Mouse (Mus musculus): ENCODE measurements around the gene Hsph1. TPM values are rescaled to one million over a fixed set of nuclear protein-coding genes. Genes with fewer than 3 reads are reported as not detected.

Gene Hsph1
- polyA plus RNA-seq, 1 experiment from 2014 or later = 45.2 TPM

DNA sequence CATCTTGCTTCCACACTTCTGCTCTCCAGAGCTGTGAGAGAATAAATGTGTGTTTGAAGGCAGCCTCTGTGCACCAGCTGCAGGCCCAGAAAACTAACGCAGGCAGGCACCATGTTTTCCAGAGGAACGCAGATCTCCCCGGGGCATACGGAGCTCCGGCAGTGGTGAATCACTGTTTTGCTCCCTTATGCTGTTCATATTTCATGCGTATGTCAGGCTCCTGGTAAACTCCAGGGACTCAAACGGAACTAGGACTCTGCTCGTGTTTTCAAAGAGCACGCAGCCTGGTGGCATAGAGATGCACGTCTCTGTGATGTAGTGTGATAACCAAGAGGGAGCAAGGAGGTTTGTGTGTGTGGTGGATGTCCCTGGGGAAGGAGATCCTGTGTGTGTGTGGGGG is 23.4 kb downstream of the Hsph1 start:
- H3K27me3 ChIP-seq = no peaks in the 10 kb centered on the region
- H3K4me2 ChIP-seq = no peak overlapping the region
- H3K9ac ChIP-seq = no peak overlapping the region
- H3K36me3 ChIP-seq = peaks cover 24% of the 10 kb centered on the region
- H3K27ac ChIP-seq = no peak overlapping the region
- no peaks in the 10 kb centered on the region for H3K9me3 ChIP-seq (replicated peaks)
- no peak overlapping the region for H3K4me3 ChIP-seq (replicated peaks)
- 79% methylated on average over 10 of the region's 10 CpGs for WGBS (ENCODE audit: insufficient replicate concordance)
- H3K4me1 ChIP-seq (replicated peaks) = no peaks in the 10 kb centered on the region
- DNase-seq (no peak), ATAC-seq (ENCODE audit: low read depth) (no peak)

DNA sequence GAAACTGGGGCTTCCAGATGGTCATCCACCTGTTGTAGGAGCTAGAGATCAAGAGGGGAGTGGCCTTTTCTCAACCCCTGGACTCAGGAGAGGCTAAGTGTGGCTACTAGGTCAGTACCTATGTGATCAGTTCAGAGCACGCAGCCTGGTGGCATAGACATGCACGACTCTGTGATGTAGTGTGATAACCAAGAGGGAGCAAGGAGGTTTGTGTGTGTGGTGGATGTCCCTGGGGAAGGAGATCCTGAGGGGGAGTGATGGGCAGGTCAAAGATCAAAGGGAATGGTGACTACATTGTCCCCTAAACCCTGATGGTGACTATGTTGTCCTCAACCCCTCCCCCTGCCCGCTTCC is 24.0 kb downstream of the Hsph1 start:
- DNase-seq (no peak), ATAC-seq (ENCODE audit: low read depth) (no peak)
- no peaks in the 10 kb centered on the region for H3K9me3 ChIP-seq (replicated peaks)
- H3K36me3 ChIP-seq = peaks cover 18% of the 10 kb centered on the region
- no peak overlapping the region for H3K9ac ChIP-seq
- H3K27me3 ChIP-seq = no peaks in the 10 kb centered on the region
- WGBS (ENCODE audit: insufficient replicate concordance) = 70% methylated on average over 3 of the region's 3 CpGs
- H3K27ac ChIP-seq = no peak overlapping the region
- no peaks in the 10 kb centered on the region for H3K4me1 ChIP-seq (replicated peaks)
- no peak overlapping the region for H3K4me2 ChIP-seq
- no peak overlapping the region for H3K4me3 ChIP-seq (replicated peaks)

DNA sequence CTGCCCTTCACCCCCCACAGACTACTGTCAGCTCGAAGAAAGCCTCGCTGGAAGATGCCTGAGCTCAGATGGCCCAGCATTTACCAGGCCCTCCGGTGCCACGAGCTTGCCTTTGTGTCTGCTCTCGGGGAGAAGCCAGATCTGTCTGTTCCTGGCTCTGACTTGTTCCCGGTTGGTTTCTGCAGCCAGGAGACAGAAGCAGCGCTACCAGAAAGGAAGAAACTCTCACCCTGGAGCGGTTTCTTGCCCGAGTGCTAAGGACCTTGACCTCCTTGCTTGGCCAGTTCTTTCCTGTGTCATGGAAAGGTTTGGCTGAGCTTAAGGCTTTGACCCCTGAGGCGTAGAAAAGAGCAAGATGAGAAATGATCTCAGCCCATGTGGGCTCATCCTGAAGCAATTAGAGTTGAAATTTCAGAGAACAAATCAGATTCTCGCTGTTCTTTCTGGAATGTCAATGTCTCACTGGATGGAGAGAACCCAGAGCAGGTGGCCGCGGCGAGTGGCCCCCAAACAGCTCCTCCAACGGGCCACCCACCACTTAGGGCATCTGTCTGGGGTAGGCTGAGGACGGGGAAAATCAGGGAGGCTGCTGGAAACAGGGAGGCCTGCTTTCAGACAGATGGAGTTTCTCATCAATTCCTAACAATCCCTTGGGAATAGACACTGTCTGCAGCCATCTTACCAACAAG is 24.6 kb downstream of the Hsph1 start:
- WGBS (ENCODE audit: insufficient replicate concordance) = 66% methylated on average over 16 of the region's 16 CpGs
- H3K4me1 ChIP-seq (replicated peaks) = no peaks in the 10 kb centered on the region
- no peaks in the 10 kb centered on the region for H3K9me3 ChIP-seq (replicated peaks)
- ATAC-seq (ENCODE audit: low read depth) (no peak), DNase-seq (no peak)
- peaks cover 12% of the 10 kb centered on the region for H3K36me3 ChIP-seq
- no peak overlapping the region for H3K27ac ChIP-seq
- no peak overlapping the region for H3K4me2 ChIP-seq
- H3K27me3 ChIP-seq = no peaks in the 10 kb centered on the region
- H3K9ac ChIP-seq = no peak overlapping the region
- no peak overlapping the region for H3K4me3 ChIP-seq (replicated peaks)

DNA sequence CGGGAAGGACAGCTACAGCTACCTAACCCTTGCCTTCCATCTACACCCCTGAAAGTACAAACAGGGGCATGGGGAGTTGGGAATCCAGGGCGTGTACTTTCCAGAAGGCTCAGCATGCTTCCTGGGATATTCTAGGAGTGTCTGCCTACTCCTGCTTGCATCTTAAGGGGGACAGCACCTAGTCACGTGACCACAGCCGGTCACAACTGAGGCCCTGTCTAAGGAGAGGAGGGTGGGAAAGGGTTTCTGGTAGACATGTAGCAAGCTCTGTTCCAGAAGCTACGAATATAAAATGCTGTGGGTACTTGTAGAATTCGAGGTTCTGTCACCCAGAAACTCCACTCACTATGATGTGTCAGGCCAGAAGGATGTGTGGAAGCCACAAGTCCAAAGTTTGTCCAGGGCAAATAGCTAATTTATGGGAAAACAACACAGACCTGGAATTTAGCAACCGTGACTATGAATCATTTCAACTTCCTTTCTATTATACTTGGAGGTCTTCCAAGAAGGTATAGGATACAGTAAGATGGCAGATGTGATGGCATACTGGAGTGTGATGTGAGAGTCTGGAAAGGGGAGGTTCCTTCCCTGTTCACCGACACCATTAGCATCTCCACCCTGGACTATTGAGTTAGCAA is 29.0 kb downstream of the Hsph1 start:
- 66% methylated on average over 8 of the region's 8 CpGs for WGBS (ENCODE audit: insufficient replicate concordance)

DNA sequence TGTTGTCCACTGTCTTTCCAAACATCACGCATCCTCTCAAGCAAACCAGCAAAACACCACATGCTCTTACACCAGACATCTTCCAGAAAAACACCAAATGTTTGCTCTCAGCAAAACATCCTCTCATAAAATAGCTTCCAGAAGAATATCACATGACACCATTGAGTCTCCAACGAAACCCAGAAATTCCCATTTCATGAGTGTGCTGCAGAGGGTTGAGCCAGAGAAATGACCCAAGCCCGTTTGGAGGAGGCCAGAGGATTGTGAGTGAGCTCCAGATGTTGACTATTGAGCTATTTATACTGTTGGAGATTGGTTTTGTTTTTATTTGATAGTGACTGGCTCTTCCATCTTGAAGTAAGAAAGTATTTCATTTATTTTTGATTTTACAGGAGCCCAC is 32.9 kb downstream of the Hsph1 start:
- no peaks in the 10 kb centered on the region for H3K4me1 ChIP-seq (replicated peaks)
- no peak overlapping the region for H3K9ac ChIP-seq
- H3K36me3 ChIP-seq = no peaks in the 10 kb centered on the region
- ATAC-seq (ENCODE audit: low read depth) = no peak
- H3K9me3 ChIP-seq (replicated peaks) = no peaks in the 10 kb centered on the region
- no peak overlapping the region for H3K27ac ChIP-seq
- DNase-seq = no peak
- H3K27me3 ChIP-seq = no peaks in the 10 kb centered on the region
- H3K4me3 ChIP-seq (replicated peaks) = no peak overlapping the region
- no peak overlapping the region for H3K4me2 ChIP-seq
- WGBS (ENCODE audit: insufficient replicate concordance) = 66% methylated on average over 3 of the region's 3 CpGs

More for the DNA sequence above, 29.0 kb downstream of the Hsph1 start:
- H3K27ac ChIP-seq = no peak overlapping the region
- ATAC-seq (ENCODE audit: low read depth) = no peak
- H3K4me2 ChIP-seq = no peak overlapping the region
- no peaks in the 10 kb centered on the region for H3K36me3 ChIP-seq
- no peaks in the 10 kb centered on the region for H3K4me1 ChIP-seq (replicated peaks)
- H3K9ac ChIP-seq = no peak overlapping the region
- no peaks in the 10 kb centered on the region for H3K27me3 ChIP-seq
- H3K9me3 ChIP-seq (replicated peaks) = no peaks in the 10 kb centered on the region
- H3K4me3 ChIP-seq (replicated peaks) = no peak overlapping the region
- DNase-seq = no peak

DNA sequence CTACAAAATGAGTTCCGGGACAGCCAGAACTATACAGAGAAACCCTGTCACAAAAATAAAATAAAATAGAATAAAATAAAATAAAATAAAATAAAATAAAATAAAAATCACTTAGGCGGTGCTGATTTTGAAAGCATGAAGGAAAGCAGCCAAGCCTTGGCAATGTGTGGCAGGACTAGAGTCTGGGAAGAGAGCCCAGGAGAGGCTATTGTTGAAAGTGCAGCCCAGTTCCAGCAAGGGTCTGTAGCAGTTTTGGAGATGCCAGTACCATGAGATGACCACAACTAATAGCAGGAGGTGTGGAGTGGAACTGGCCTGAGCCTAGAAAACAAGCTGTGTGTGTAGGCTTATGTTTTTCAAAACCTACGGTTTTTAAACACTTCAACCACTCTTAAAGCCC is 34.2 kb downstream of the Hsph1 start:
- WGBS (ENCODE audit: insufficient replicate concordance) = 70% methylated on average over 3 of the region's 3 CpGs
- ATAC-seq (ENCODE audit: low read depth) = no peak
- no peak overlapping the region for H3K27ac ChIP-seq
- H3K4me3 ChIP-seq (replicated peaks) = no peak overlapping the region
- no peaks in the 10 kb centered on the region for H3K36me3 ChIP-seq
- H3K9me3 ChIP-seq (replicated peaks) = no peaks in the 10 kb centered on the region
- no peak for DNase-seq
- H3K4me2 ChIP-seq = no peak overlapping the region
- H3K4me1 ChIP-seq (replicated peaks) = no peaks in the 10 kb centered on the region
- H3K27me3 ChIP-seq = no peaks in the 10 kb centered on the region
- H3K9ac ChIP-seq = no peak overlapping the region

DNA sequence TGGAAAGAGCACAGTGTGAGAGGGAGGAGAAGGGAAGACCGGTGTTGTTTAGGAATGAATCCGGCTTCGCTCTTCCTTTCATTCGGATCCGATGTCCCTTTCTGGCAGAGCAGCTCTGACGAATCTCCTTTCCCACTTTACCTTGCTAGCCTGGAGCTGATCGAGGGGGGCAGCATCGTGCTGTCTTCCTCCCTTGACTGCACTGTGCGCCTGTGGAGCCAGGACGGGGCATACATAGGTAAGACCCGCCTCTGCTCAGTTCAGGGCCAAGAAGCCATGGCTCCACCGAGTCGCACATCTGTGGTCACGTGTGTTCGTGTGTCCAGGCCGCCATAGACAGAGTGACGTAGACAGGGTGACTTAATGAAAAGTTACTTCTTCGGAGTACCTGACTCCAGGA is 38.8 kb downstream of the Hsph1 start:
- WGBS (ENCODE audit: insufficient replicate concordance) = 47% methylated on average over 18 of the region's 18 CpGs
- Histone ChIP-seq H3K4me2 (no peak overlapping the region), H3K27ac (no peak overlapping the region), H3K4me1 (replicated peaks) (no peaks in the 10 kb centered on the region), H3K9me3 (replicated peaks) (no peaks in the 10 kb centered on the region), H3K4me3 (replicated peaks) (no peak overlapping the region), H3K27me3 (no peaks in the 10 kb centered on the region), H3K36me3 (no peaks in the 10 kb centered on the region), H3K9ac (no peak overlapping the region)
- DNase-seq (no peak), ATAC-seq (ENCODE audit: low read depth) (no peak)

DNA sequence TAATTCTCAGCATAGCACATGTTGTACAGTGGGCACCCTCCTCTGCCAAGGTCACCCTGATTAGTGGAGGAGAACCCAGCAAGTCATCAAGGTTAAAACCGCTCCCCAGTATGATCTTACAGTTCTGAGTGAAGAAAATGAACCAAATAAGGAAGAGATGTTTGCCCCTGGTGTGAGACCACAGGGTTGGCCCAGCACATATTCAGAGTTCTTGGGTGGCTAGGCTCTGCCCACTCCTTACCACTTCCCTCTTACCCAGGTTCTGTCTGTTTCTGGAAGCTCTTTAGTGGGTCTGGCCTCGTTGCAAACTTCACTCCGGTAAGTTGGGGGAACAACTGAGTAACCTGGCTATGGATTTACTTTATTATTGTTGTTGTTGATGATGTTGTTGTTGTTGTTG is 42.0 kb downstream of the Hsph1 start:
- Histone ChIP-seq H3K4me3 (replicated peaks) (no peak overlapping the region), H3K27ac (no peak overlapping the region), H3K4me1 (replicated peaks) (0 out of 2 replicates have a peak, but pooled peaks cover 4% of the 10 kb centered on the region), H3K9me3 (replicated peaks) (no peaks in the 10 kb centered on the region), H3K4me2 (no peak overlapping the region), H3K36me3 (no peaks in the 10 kb centered on the region), H3K27me3 (no peaks in the 10 kb centered on the region), H3K9ac (no peak overlapping the region)
- ATAC-seq (ENCODE audit: low read depth) (no peak), DNase-seq (no peak)
- WGBS (ENCODE audit: insufficient replicate concordance) = 50% methylated on average over 3 of the region's 3 CpGs

DNA sequence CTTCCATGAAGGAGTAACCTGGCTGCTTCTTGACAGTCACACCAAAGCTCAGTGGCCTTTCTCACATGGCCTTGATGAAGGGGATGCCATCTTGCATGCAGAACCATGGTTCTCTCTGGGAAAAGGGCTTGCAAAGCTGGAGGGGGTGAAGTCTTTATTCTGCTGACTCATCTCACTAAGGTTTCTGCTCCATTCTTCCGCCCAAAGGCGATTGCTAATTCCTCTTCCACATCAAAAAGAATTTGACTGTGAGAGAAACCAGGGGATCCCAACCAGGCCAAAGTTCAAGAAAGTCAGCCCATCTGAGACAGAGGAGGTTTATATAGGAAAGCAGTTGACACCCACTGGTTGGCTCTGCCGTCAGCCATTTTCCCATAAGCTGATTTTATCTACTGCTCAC is 46.2 kb downstream of the Hsph1 start:
- Histone ChIP-seq H3K4me2 (no peak overlapping the region), H3K4me3 (replicated peaks) (no peak overlapping the region), H3K4me1 (replicated peaks) (peaks cover 21% of the 10 kb centered on the region), H3K27ac (no peak overlapping the region), H3K9ac (no peak overlapping the region), H3K27me3 (no peaks in the 10 kb centered on the region), H3K36me3 (no peaks in the 10 kb centered on the region), H3K9me3 (replicated peaks) (no peaks in the 10 kb centered on the region)
- no peak for ATAC-seq (ENCODE audit: low read depth)
- WGBS (ENCODE audit: insufficient replicate concordance) = 32% methylated on average over 3 of the region's 3 CpGs
- no peak for DNase-seq

DNA sequence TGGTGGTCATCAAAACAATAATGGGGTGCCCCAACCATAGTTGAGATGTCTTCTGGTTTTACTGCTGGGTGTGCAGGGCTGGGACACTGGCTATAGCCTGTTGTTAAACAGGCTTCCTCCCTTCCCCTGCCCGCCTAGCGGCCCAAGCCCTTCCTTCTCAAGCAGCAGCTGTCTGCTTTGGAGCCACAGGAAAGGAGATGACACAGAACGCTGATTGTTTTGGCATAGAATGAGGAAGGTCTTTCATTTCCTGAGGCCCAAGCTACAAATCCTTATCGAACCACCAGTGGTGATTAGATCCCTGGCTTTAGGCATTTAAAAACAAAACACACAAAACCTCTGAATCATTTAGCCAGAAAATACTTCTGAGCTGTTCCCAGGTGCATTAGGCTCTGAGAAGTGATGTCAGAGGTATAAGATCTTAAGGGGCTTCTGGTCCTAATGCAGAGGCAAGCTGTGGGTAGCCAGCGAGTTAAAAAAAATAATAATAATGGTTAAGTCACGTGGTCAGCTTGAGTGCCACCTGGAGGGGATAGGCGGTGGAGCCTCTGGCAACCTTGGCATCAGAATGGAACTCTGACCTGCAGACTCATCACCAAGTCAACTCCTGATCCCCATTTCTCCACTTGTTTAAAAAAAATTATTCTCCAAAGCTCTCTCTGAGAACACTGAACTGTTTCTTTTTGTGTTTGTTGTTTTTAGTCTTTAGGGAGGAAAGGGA is 47.2 kb downstream of the Hsph1 start:
- Histone ChIP-seq H3K27me3 (no peaks in the 10 kb centered on the region), H3K27ac (no peak overlapping the region), H3K4me3 (replicated peaks) (no peak overlapping the region), H3K9me3 (replicated peaks) (no peaks in the 10 kb centered on the region), H3K4me2 (no peak overlapping the region), H3K36me3 (no peaks in the 10 kb centered on the region), H3K9ac (no peak overlapping the region), H3K4me1 (replicated peaks) (peaks cover 21% of the 10 kb centered on the region)
- ATAC-seq (ENCODE audit: low read depth) (no peak; the same call in 1 of the 2 replicates), DNase-seq (no peak)
- 16% methylated on average over 7 of the region's 7 CpGs for WGBS (ENCODE audit: insufficient replicate concordance)

DNA sequence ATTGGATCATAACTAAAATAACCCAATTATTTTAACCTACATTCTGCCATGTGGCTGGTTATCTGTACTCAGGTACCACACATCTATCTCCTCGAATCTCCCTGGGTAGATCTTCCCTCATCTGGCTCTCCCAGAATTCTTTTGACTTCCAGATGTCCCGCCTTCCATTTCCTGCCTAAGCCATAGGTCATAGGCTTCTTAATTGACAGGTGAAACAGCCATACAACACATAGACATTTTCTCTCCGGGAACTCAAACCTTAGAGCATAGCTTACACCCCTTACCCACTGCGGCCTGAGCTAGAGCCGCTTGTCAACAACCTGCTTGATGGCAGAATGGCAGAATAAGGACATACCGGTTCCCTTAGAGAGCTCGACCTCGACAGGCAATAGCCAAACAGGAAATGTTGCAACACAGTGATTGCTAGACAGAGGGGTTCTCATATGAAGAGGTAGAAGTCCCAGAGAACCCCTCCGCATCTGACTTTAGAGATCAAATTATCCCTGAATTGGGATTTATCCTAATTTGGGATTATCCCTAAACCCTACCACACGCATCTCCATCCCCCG is 48.8 kb downstream of the Hsph1 start:
- H3K36me3 ChIP-seq = no peaks in the 10 kb centered on the region
- H3K4me2 ChIP-seq = no peak overlapping the region
- DNase-seq (no peak), ATAC-seq (ENCODE audit: low read depth) (no peak)
- WGBS (ENCODE audit: insufficient replicate concordance) = 34% methylated on average over 11 of the region's 11 CpGs
- no peak overlapping the region for H3K4me3 ChIP-seq (replicated peaks)
- H3K4me1 ChIP-seq (replicated peaks) = peaks cover 21% of the 10 kb centered on the region
- H3K9ac ChIP-seq = no peak overlapping the region
- no peaks in the 10 kb centered on the region for H3K9me3 ChIP-seq (replicated peaks)
- no peaks in the 10 kb centered on the region for H3K27me3 ChIP-seq
- H3K27ac ChIP-seq = no peak overlapping the region
